Mouse (Mus musculus) heart, postnatal 0 days (tissue): ENCODE data around the gene Tnfrsf25.

Experiments
- CTCF ChIP-seq: IDR thresholded peaks from 2 replicates; pipeline ENCODE4 v1.5.1; 2016; ENCODE audit warnings: antibody characterized with exemption, control low read depth, low read depth
- EP300 ChIP-seq: IDR thresholded peaks from 2 replicates; pipeline ENCODE4 v1.6.1; 2016; ENCODE audit warnings: antibody characterized with exemption, low read depth

GRCm38 (mm10) chr4:152160748-152161147 lies 45.0 kb downstream of the Tnfrsf25 start:
- TF ChIP-seq EP300 = no peak
- TF ChIP-seq CTCF = no peak
